Mouse (Mus musculus) E14TG2a.4 (cell line): Measurements from ENCODE around the gene Dip2c.

Source experiments
- CTCF ChIP-seq: conservative IDR thresholded peaks from 2 replicates; pipeline ENCODE4 v1.5.1; 2014; ENCODE audit warnings: low read length
- NANOG ChIP-seq: IDR thresholded peaks from 2 replicates; pipeline ENCODE4 v1.6.1; 2014; ENCODE audit warnings: borderline replicate concordance, low read length, mixed read lengths
- POU5F1 ChIP-seq: IDR thresholded peaks from 2 replicates; pipeline ENCODE4 v1.6.1; 2014; ENCODE audit warnings: low read length, borderline replicate concordance

DNA sequence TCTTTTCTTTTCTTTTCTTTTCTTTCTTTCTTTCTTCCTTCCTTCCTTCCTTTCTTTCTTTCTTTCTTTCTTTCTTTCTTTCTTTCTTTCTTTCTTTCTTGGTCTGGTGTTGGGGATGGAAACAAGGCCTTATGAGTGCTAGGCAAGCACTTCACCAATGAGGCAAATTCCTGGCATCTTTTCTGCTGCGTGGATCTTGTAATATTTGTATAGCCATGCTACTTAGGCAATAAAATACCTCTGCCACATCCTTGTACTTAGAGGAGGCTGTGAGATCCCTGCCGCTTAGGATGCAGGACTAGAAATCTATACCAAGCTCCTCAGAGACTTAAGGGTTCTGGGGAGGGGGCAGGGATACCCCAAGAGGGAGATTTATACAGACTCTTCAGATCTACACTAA is 23.3 kb downstream of the Dip2c start:
- TF ChIP-seq CTCF = no peak
- no peak for TF ChIP-seq POU5F1
- no peak for TF ChIP-seq NANOG
